Mouse (Mus musculus): ENCODE measurements around the gene Tbc1d5.

GRCm38 (mm10) chr17:50987935-50988334 lies 191.2 kb downstream of the Tbc1d5 start:
- no peak for TF ChIP-seq CTCF (IDR thresholded peaks at IDR 0.05; ENCODE audit: low read depth, low read length)
- no peak for TF ChIP-seq EP300 (IDR thresholded peaks at IDR 0.05; ENCODE audit: insufficient read depth, low read depth, low read length)
- no peak for TF ChIP-seq POLR2A (IDR thresholded peaks at IDR 0.05; ENCODE audit: insufficient read depth, low read length)

Data from ES-Bruce4 (cell line).